Mouse (Mus musculus): ENCODE measurements around the gene Ankrd9. TPM values are rescaled to one million over a fixed set of nuclear protein-coding genes. Genes with fewer than 3 reads are reported as not detected.

Gene Ankrd9
- polyA plus RNA-seq, 1 experiment from 2014 or later = 7.1 TPM

DNA sequence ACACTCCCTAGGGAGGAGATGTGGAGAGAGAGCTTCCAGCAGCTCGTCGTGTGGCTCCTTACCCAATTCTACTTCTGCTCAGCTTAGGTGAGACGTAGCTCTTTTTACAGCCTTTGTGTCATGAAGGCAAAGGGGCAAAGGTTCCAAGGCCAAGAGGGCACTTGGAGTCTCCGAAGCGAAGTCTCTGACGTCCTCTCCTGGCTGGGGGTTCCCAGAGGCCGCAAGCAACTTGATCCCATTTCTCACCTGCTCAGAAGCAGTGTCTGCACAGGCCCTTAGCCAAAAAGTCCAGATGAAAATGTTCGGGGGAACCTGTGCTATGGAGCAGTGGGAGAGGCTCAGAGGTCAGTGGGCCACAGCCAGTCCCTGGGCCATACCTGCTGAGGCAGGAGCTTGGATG, 4.2 kb upstream of the Ankrd9 start:
- H3K27me3 ChIP-seq (ENCODE audit: control insufficient read depth, insufficient read depth, low read length) = no peaks in the 10 kb centered on the region
- H3K36me3 ChIP-seq (replicated peaks; ENCODE audit: control insufficient read depth, insufficient read depth) = no peaks in the 10 kb centered on the region
- ATAC-seq (ENCODE audit: low FRiP score) (no peak), DNase-seq (ENCODE audit: low spot score) (no peak)
- no peak overlapping the region for H3K9ac ChIP-seq
- WGBS = 86% methylated on average over 8 of the region's 8 CpGs
- H3K4me1 ChIP-seq (replicated peaks; ENCODE audit: control insufficient read depth, insufficient read depth, low read length) = peaks cover 7% of the 10 kb centered on the region
- no peak overlapping the region for H3K4me2 ChIP-seq (replicated peaks)
- H3K9me3 ChIP-seq (ENCODE audit: control insufficient read depth, low read length) = no peaks in the 10 kb centered on the region
- H3K27ac ChIP-seq = no peak overlapping the region
- H3K4me3 ChIP-seq (replicated peaks; ENCODE audit: low read length) = no peak overlapping the region

DNA sequence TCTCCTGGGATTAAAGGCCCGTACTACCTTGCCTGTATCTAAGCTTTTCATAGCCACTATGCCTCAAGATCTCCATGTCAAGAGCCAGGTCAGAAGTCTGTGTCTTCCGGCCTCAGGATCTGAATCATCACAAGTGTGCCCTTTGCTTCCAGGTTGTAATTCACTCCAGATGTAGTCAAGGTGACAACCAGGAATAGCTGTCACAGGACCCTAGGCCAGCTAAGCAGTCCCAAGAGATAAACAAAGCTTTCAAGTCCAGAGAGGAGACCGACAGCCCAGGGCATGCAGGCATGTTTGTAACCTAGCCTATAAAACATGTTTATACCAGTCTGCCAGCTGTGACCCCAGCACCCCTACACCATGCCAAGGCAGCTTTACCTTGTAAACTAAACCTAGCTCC, 2.9 kb upstream of the Ankrd9 start:
- WGBS = 88% methylated on average over 3 of the region's 3 CpGs
- no peak for ATAC-seq (ENCODE audit: low FRiP score)
- no peaks in the 10 kb centered on the region for H3K27me3 ChIP-seq (ENCODE audit: control insufficient read depth, insufficient read depth, low read length)

DNA sequence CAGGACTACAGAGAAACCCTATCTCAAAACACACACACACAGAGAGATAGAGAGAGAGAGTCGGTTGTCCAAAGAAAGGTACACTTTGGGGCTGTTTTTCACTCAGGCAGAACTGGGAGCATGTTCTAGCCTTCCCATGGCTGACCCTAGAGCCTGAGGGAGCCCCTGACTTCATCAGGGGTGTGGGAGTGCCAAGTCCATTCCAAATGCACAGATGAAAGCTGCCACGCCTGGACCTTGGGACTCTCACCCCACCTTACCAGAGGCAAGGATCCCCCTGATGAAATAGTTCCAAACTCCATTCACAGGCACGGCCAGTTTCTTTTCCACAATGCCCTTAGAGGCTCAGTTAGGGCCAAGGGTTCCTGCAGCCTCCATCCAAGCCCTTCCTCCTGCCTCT, 968 bp upstream of the Ankrd9 start:
- H3K4me3 ChIP-seq (replicated peaks; ENCODE audit: low read length) = no peak overlapping the region
- no peak for ATAC-seq (ENCODE audit: low FRiP score)
- DNase-seq (ENCODE audit: low spot score) = no peak
- H3K27ac ChIP-seq = no peak overlapping the region
- H3K36me3 ChIP-seq (replicated peaks; ENCODE audit: control insufficient read depth, insufficient read depth) = no peaks in the 10 kb centered on the region
- H3K9ac ChIP-seq = no peak overlapping the region
- no peak overlapping the region for H3K4me2 ChIP-seq (replicated peaks)
- no peaks in the 10 kb centered on the region for H3K9me3 ChIP-seq (ENCODE audit: control insufficient read depth, low read length)
- H3K27me3 ChIP-seq (ENCODE audit: control insufficient read depth, insufficient read depth, low read length) = no peaks in the 10 kb centered on the region
- 88% methylated on average over 3 of the region's 3 CpGs for WGBS
- peaks cover 10% of the 10 kb centered on the region for H3K4me1 ChIP-seq (replicated peaks; ENCODE audit: control insufficient read depth, insufficient read depth, low read length)

More for the DNA sequence above, 2.9 kb upstream of the Ankrd9 start:
- no peak for DNase-seq (ENCODE audit: low spot score)
- Histone ChIP-seq H3K4me3 (replicated peaks; ENCODE audit: low read length) (no peak overlapping the region), H3K9me3 (ENCODE audit: control insufficient read depth, low read length) (no peaks in the 10 kb centered on the region), H3K36me3 (replicated peaks; ENCODE audit: control insufficient read depth, insufficient read depth) (no peaks in the 10 kb centered on the region), H3K9ac (no peak overlapping the region), H3K4me2 (replicated peaks) (no peak overlapping the region), H3K27ac (no peak overlapping the region), H3K4me1 (replicated peaks; ENCODE audit: control insufficient read depth, insufficient read depth, low read length) (peaks cover 10% of the 10 kb centered on the region)

DNA sequence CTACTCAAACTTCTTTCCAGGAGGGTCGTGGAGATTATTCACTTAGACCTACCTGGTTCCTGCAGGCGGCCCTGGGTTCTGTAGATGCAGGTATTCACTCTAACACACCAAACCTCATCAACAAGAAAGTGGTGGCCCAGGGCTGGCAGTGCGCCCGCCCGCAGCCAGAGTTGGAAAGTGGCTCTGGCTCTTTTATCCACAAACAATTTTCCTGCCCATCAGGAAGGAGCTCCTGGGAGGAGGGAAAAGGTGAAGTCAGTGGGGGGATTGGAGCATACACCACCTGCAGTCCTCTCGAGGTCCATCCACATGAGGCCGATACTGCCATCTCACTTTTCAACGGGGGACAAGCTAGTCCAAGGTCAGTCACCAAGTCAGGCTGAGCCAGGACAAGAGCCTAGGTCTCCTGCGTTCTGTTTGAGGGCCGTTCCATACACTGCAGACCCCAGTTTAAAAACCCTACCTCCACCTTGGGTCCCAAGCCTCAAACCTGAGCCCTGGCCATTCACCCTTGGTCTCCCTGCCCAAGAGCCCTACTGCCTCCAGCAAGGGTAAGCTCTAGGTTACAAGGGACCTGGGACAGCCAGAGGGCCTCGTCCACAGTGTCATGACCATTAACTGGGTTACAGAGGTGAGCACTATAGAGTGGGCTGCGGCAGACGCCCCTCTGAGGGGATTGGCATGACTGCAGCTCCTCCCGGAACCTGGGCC, 789 bp downstream of the Ankrd9 start:
- ATAC-seq (ENCODE audit: low FRiP score) (no peak), DNase-seq (ENCODE audit: low spot score) (no peak)
- H3K4me1 ChIP-seq (replicated peaks; ENCODE audit: control insufficient read depth, insufficient read depth, low read length) = peaks cover 10% of the 10 kb centered on the region
- peak overlapping the region; percentile 92 for H3K4me3 ChIP-seq (replicated peaks; ENCODE audit: low read length)
- no peaks in the 10 kb centered on the region for H3K27me3 ChIP-seq (ENCODE audit: control insufficient read depth, insufficient read depth, low read length)
- H3K9ac ChIP-seq = peak overlapping the region; percentile 85
- H3K36me3 ChIP-seq (replicated peaks; ENCODE audit: control insufficient read depth, insufficient read depth) = peaks cover 9% of the 10 kb centered on the region
- H3K27ac ChIP-seq = peak overlapping the region; percentile 69; the same call in 1 of the 2 replicates
- no peaks in the 10 kb centered on the region for H3K9me3 ChIP-seq (ENCODE audit: control insufficient read depth, low read length)
- WGBS = 46% methylated on average over 14 of the region's 14 CpGs
- peak overlapping the region; percentile 94 for H3K4me2 ChIP-seq (replicated peaks)

DNA sequence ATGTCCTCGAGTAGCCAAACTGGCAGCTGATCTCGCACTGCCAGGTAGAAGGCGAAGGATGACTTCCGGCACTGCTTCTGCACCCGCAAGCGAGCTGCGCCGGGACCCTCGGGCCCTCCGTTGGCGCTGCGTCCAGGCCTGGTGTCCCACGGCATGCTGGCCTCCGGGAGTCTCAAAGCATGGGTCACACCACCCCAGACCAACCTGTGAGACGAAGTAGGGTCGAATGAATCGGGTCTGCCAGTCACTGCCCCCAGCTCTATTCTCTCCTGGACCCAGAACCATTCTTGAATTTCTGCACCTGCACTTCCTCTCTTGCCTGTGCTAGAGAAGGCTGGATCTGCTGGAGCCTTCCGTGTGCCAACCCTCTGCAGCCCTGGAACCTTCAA, 1.5 kb downstream of the Ankrd9 start:
- H3K27me3 ChIP-seq (ENCODE audit: control insufficient read depth, insufficient read depth, low read length) = no peaks in the 10 kb centered on the region
- ATAC-seq (ENCODE audit: low FRiP score) (no peak), DNase-seq (ENCODE audit: low spot score) (no peak)
- H3K36me3 ChIP-seq (replicated peaks; ENCODE audit: control insufficient read depth, insufficient read depth) = peaks cover 12% of the 10 kb centered on the region
- H3K27ac ChIP-seq = no peak overlapping the region
- H3K9me3 ChIP-seq (ENCODE audit: control insufficient read depth, low read length) = no peaks in the 10 kb centered on the region
- H3K9ac ChIP-seq = no peak overlapping the region
- peaks cover 10% of the 10 kb centered on the region for H3K4me1 ChIP-seq (replicated peaks; ENCODE audit: control insufficient read depth, insufficient read depth, low read length)
- no peak overlapping the region for H3K4me3 ChIP-seq (replicated peaks; ENCODE audit: low read length)
- WGBS = 98% methylated on average over 18 of the region's 18 CpGs
- H3K4me2 ChIP-seq (replicated peaks) = 0 out of 2 replicates have a peak overlapping the region, but pooled peaks have one; percentile 94

DNA sequence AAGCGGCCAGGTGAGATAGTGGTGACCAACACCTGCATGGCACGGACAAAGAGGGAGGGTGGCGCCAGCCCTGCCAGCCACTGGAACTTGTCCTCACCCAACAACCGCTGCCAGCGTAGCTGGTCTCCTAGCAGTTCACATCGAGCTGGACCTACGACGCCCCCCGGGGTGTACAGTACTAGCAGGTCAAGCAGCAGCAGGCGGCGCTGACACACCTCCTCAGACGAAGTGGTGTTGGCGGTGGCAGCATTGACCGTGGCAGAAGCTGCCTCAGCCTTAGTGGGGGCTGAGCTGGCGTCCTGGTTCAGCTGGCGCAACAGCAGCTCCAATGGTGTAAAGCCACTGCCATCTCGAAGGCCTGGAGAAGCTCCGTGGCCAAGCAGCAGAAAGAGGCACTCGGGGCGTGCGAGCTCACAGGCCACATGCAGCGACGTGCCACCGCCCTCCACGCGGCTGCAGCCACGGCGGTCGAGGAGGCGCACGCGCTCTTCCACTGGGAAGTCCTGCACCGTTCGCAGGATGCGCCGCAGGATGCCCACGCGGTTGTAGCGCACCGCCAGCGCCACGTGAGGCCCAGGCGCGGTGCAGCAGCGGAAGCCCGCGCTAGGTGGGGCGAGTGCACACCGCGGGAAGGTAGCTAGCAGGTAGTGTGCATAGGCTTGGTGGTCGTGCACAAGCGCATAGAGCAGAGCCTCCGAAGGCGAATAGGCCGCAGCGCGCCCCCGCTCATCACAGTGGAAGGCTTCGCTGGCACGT, 2.1 kb downstream of the Ankrd9 start:
- no peak overlapping the region for H3K9ac ChIP-seq
- no peak overlapping the region for H3K4me3 ChIP-seq (replicated peaks; ENCODE audit: low read length)
- peaks cover 15% of the 10 kb centered on the region for H3K36me3 ChIP-seq (replicated peaks; ENCODE audit: control insufficient read depth, insufficient read depth)
- no peaks in the 10 kb centered on the region for H3K9me3 ChIP-seq (ENCODE audit: control insufficient read depth, low read length)
- peaks cover 10% of the 10 kb centered on the region for H3K4me1 ChIP-seq (replicated peaks; ENCODE audit: control insufficient read depth, insufficient read depth, low read length)
- no peak overlapping the region for H3K27ac ChIP-seq
- H3K27me3 ChIP-seq (ENCODE audit: control insufficient read depth, insufficient read depth, low read length) = no peaks in the 10 kb centered on the region
- DNase-seq (ENCODE audit: low spot score) (no peak), ATAC-seq (ENCODE audit: low FRiP score) (no peak)
- 93% methylated on average over 60 of the region's 60 CpGs for WGBS
- H3K4me2 ChIP-seq (replicated peaks) = no peak overlapping the region

DNA sequence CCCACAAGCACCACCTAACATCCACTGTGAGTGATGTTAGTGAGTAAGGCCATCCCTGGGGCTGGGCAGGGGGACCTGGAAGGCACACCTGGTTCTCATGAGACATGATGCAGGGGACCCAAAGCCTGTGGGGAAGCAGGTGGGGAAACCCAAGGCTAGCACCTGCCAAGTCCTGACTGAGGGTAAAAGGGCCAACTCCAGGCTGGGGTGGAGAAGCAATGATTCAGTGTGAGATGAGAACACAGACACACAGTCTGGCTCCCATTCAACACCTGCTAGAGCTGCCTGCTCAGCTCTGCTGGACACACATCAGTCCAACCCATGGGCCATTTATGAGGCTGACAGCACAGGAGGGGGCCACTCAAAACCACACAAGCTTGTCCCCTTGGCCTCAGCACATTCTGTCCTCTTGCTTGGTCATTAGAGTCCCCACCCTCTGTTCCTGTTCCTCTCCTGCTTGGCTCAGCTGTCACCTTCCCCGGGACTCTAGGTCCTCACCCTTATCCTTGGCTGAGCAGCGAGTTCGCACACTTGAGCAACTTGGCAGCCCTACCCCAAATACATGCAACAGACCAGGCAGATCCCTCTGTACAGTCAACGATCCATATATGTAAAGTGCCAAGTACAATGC, 2.9 kb downstream of the Ankrd9 start:
- Histone ChIP-seq H3K27ac (no peak overlapping the region), H3K36me3 (replicated peaks; ENCODE audit: control insufficient read depth, insufficient read depth) (peaks cover 17% of the 10 kb centered on the region), H3K9me3 (ENCODE audit: control insufficient read depth, low read length) (no peaks in the 10 kb centered on the region), H3K9ac (no peak overlapping the region), H3K4me2 (replicated peaks) (no peak overlapping the region), H3K4me3 (replicated peaks; ENCODE audit: low read length) (no peak overlapping the region), H3K27me3 (ENCODE audit: control insufficient read depth, insufficient read depth, low read length) (no peaks in the 10 kb centered on the region), H3K4me1 (replicated peaks; ENCODE audit: control insufficient read depth, insufficient read depth, low read length) (peaks cover 10% of the 10 kb centered on the region)
- 98% methylated on average over 4 of the region's 4 CpGs for WGBS
- DNase-seq (ENCODE audit: low spot score) (no peak), ATAC-seq (ENCODE audit: low FRiP score) (no peak)

DNA sequence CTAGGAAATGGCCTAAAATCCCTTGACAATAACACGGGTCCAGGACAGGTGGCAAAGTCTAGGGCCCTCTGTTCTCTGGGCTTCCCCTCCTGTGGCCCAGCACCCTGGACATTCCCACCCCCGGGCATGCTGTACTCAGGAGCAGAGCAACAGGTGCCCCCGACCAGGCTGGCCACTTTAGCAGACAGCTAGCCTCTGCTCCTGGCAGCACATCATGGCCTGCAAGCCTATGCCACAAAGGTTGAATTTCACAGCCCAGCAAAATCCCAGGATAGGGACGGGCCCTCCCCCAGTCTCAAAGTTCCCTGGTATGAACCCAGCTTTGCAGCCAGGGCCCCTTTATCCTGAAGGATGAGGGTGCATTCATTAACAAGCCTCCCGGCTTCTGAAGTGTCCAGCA, 3.5 kb downstream of the Ankrd9 start:
- DNase-seq (ENCODE audit: low spot score) (no peak), ATAC-seq (ENCODE audit: low FRiP score) (no peak)
- Histone ChIP-seq H3K4me1 (replicated peaks; ENCODE audit: control insufficient read depth, insufficient read depth, low read length) (peaks cover 10% of the 10 kb centered on the region), H3K9me3 (ENCODE audit: control insufficient read depth, low read length) (no peaks in the 10 kb centered on the region), H3K27me3 (ENCODE audit: control insufficient read depth, insufficient read depth, low read length) (no peaks in the 10 kb centered on the region), H3K4me3 (replicated peaks; ENCODE audit: low read length) (no peak overlapping the region), H3K4me2 (replicated peaks) (no peak overlapping the region), H3K27ac (no peak overlapping the region), H3K9ac (no peak overlapping the region), H3K36me3 (replicated peaks; ENCODE audit: control insufficient read depth, insufficient read depth) (peaks cover 23% of the 10 kb centered on the region)
- WGBS = 94% methylated on average over 5 of the region's 5 CpGs

DNA sequence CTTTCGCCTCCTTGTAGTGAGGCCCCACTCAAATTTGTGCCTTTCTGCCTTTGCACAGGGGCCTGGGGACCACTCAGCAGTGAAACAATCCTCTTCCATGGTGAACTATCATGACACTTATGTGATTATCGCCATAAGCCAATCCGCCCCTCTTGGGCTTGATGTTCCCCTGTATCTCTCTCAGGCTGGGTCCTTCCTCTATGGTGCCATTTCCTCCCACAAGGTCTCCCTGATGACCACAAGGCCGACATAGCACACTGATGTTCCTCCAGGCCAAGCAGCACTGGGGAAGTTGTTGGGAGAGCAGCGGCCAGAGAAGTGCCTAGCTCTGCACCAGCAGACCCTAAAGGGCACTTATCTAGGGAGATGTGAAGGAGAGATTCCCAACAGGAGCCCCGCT, 4.1 kb downstream of the Ankrd9 start:
- Histone ChIP-seq H3K9me3 (ENCODE audit: control insufficient read depth, low read length) (no peaks in the 10 kb centered on the region), H3K36me3 (replicated peaks; ENCODE audit: control insufficient read depth, insufficient read depth) (peaks cover 29% of the 10 kb centered on the region), H3K27me3 (ENCODE audit: control insufficient read depth, insufficient read depth, low read length) (no peaks in the 10 kb centered on the region), H3K4me1 (replicated peaks; ENCODE audit: control insufficient read depth, insufficient read depth, low read length) (peaks cover 10% of the 10 kb centered on the region), H3K27ac (no peak overlapping the region), H3K9ac (no peak overlapping the region), H3K4me3 (replicated peaks; ENCODE audit: low read length) (no peak overlapping the region), H3K4me2 (replicated peaks) (no peak overlapping the region)
- DNase-seq (ENCODE audit: low spot score) = no peak
- WGBS = 86% methylated on average over 6 of the region's 6 CpGs
- no peak for ATAC-seq (ENCODE audit: low FRiP score)
